Mouse (Mus musculus) lung, postnatal 10 days (tissue): ENCODE measurements around the gene Traf3.

ENCODE experiments used
- DNase-seq: peaks from one replicate; pipeline ENCODE4 v3.0.0; 2021

Traf3 gene

DNA sequence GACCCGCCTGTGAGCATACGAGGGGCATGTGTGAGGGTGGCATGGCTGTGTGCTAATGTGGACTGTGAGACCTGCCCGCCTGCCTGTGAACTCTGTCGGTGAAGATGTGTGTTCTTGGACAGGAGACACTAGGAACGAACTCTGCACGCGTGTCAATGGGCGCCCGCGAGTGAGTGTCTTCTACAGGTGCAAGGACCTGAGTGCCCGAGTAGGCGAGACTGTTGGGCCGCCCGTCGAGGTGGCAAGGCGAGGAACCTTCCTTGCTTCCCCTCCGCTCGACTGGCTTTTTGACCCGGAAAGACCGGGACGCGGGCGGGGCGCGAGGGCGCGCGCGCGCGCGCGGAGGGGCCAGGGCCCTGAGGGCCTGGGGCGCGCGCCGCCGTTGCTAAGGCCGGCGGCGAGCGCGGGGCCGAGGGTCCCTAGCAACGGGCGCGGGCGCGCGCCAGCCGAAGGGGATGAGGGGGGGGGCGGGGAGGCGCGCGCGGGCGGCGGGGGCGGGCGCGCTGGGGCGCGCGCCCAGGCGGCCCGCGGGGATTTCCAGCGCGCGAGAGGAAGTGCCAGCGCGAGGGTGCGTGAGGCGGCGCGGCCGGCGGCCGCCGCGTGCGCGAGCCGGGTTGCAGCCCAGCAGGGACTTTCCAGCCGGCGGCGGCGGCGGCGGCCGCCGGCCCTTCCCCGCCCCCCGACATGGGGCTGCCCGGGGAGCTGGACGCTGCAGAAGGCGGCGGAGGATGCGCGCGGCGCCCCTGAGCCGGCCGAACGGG is at the start of gene Traf3:
Gene Traf3, plus strand, starts transcription at position 540 of the 761 bp plus-strand sequence.
- DNase-seq, result peak; percentile 85

DNA sequence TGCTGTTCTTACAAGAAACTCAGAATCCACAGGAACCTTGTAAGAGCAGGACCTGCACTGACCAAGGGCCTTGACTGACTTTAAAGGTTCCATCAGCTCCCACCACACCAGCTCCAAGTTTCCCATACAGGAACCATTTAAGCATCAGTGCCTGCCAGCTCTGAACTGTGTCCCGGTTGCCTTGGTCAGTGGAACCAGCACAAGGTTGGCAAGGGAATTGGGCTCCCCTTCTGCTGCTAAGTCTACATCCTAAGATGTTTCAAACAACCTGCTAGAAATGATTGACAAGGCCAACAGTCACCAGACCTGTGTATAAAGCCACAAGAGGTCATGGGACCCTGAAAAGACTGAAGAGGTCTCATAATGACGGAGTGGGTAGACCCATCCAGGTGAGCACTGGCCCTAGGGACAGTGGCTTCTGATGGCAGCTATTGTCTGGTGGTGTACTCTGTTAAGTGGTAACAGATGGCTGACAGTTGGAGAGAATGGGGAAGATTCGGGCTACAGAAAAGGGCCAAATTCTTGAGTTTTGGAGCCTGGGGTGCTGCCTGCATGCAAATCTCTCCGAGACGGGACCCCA is 46.6 kb upstream of the Traf3 start:
- no peak for DNase-seq

DNA sequence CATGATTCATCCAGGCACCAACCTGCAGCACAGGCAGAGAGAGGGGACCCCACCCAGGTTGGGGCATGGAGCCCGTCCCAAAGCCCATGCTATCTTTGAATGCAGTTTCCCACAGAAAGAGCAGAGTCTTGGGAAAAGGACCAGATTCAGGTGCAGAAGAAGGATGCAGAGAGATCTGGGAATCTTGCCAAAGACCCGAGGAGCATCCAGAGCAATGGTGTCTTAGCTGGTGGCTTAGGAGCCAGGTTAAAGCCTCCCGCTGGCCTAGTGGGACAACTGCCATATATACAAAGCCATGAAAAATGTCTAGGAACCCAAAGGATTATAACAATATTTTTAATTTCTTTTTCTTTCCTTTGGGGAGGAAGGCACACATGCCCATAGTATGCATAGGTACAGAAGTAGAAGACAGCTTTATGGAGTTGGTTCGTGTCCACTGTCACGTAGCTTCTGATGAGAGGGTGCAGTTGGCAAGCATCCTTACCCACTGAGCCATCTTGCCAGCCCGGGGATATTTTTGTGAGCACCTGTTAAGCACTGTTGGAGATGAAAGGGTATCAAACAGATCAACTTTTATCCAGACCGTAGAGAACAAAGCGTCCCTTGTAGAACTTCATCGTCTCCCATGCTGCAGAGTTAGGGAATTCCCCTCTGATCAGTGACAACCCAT is 45.1 kb upstream of the Traf3 start:
- no peak for DNase-seq

DNA sequence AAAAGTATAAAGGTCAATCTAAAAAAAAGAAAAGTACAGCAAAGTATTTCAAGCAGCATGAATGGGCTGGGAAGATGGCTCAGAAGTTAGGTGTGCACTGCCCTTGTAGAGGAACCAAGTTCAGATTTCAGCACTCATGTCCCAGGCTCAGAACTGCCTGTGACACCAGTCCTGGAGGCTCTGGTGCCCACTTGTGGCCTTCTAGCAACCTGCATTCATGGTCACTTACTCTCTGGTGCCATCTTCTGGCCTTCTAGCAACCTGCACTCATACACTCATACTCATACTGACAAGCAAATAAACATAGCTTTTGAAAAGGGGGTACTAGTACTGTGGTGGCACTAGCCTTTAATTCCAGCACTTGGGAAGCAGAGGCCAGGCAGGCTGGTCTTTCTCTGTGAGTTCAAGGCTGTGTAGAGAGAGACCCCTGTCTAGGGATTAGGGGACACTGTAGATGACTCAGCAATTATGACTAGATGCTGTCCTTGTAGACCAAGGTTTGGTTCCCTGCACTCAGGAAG is 43.8 kb upstream of the Traf3 start:
- peak; percentile 16 for DNase-seq

DNA sequence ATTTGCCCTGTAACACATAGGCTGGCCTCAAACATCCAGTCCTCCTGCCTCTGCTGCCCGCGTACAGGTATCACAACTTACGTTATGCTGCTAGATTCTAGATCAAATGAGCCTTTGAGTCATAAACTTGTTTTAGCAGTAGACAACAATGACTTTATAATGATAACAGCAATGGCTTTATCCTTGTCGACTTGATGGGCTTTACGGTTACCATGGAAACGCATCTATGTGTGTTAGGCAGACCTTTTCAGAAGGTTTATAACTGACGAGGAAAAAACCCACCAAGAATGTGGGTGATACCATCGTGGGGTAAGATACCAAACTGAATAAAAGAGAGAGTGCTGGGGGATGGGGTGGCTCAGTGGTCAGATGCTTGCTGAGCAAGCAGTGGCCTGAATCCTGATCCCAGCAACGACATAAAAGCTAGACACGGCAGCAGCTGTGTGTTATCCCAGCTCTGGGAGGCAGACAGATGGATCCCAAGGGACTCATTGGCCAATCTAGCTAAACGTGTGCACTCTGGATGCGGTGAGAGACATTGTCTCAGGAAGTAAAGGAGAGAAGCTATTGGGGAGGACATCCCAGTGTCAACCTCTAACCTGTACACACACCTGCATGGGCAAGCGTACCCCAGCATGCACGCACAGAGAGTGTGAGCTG is 41.4 kb upstream of the Traf3 start:
- no peak for DNase-seq

DNA sequence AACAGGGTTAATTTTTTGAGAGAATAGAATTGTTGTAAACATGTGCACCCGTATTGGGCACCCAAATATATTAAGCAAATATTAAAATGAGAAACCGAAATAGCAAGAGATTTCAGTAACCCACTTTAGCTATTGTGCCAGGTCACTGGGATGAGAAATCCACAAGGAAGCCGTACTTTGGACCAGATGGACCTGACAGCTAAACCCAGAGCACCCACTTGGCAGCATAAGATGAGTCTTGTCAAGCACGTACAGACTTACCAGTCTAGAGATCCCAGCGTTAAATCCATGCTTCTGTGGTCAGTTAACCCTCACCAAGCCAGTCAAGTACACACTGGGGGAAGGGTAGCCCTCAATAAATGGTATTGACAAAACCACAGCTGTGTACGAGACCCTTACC is 40.5 kb upstream of the Traf3 start:
- DNase-seq, result no peak

DNA sequence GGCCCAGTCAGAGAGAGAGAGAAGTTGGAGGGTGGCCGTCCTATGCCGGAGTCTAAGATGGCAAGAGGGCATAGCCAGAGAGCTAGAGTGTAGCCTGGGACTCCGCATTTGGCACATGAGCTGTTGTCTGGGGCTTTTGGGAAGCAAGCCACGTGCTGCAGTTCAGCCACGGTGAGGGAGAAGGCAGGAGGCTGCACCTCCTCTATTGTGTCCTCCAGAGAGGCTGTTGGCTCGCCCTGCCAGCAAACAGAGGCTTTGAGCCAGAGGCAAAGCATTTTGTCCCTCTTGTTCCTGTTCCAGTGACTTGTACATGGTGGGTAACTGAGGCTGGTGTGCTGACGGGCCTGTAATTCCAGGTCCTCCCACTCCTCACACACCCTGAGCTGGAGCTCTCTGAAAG is 32.0 kb upstream of the Traf3 start:
- DNase-seq, result peak; percentile 10

DNA sequence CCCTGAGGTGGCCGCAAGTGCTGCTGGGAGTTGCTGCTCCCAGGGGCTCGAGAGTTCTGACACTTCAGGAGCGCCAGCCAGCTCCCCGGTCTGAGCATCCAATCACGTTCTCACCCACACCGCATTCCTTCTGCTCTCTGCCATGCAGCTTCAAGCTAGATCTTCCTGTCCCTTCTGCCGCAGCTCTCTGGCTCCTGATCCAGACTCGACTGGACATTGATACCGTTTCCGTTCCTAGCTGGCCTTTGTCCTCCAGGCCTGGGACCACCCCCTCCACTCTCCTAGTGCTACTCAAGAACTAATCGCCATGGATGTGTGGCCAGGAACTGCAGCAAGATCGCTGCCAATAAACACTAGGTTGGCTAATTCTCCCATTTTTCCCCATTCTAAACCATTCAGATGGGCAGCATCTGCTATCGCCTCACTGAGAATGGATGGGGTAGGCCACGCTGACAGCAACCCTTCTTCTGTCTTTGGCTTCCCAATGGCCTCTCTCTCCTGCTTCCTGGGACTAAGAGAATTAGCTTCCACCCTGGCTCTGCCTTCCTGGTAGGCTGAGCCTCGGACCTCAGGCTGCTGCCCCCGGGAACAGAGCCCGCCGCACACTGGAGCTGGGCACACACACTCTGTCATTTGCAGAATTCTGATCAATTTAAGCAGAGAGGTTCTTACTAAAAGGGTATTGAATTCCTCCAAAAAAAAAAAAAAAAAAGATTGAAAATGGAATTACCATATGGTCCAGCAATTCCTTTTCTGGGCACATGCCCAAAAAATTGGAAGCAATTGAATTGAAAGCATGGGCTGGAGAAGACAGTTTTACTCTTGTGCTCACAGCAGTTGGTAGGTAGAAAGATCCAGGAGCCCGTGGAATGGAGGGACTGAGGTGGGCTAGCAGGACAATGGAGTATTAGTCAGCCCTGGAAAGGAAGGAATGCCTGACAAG is 31.1 kb upstream of the Traf3 start:
- peak; percentile 65 for DNase-seq

DNA sequence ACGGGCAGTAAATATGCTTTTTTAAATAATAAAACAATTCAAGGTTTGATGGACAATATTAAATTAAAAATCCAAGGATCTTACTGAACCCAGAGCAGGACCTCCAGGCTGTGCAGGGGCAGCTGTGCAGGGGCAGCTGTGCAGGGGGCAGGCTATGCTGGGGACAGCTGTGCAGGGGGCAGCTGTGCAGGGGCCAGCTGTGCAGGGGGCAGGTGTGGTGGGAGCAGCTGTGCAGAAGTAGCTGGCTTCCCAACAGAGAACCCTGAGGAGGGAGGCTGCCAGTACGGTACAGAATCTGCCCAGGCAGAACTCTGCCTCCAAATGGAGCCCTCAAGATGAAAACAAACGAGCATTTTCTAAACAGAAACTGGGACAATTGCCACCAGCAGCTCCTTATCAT is 30.2 kb upstream of the Traf3 start:
- DNase-seq, result no peak

DNA sequence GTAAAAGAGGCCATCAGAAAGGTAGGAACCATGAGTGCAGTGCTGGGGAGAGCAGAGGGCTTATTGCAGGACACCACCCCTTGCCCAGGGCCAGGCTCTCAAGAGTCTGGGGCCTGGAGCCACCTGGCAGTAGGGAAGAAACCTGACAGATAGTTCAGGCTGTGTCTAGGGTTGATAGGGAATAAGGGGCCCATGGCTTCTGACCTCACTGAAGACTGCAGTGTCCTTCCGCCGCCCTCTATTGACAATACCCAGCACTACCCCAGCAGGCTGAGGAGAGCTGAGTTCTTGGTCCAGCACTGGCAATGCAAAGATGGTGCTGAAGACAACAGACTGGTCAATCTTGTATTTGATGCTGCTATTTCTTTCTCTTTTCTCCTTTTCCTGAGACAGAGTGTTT is 29.1 kb upstream of the Traf3 start:
- no peak for DNase-seq

DNA sequence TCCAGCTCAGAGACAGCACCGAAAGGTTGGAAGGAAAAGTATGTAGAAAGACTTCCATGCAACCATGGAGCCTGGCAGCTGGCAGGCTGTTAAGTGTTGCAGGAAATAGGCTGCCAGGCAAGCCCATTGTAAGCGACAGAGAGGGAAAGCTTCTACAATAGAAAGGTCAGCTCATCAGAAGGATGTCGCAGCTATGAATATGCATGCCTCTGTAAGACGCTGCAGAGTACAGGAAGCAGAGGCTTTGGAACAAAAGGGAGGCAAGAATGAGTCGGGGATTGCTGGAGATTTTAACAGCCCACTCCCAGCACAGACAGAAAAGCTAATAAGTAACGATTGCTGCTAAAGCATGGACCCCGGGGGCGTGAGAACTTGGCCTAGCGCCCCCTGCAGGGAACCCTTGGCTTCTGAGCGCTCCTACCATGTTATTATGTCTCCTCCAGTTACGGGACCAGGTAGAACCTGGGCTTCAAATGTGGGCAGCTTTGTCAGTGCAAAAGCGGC is 23.1 kb upstream of the Traf3 start:
- peak; percentile 43 for DNase-seq

DNA sequence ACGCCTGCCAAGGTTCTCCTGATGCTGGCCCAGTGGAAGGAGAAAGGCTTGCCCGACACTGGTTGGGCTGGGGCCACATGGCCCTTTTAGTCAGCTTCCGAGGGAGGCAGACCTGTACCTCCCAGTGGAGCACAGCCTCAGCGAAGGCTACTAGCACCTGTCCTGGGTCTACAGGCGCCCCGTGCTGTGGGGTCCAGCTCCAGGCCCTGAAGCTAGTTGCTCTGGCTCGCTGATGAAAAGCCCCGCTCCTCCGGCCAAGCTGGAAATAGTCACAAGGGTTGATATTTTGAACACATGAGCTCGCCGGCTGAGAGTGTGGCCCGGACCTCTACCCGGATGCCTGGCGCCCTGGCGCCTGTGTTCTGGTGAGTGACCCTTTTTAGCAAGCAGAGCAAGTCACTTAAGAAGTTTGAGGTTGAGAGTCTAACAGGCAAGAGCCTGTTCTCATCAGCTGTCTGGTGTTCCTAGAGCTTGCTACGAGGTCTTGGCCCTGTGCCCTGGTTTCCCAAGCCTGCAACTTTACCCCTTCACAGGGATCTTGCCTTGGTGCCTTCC is 22.6 kb upstream of the Traf3 start:
- DNase-seq, result peak; percentile 60

DNA sequence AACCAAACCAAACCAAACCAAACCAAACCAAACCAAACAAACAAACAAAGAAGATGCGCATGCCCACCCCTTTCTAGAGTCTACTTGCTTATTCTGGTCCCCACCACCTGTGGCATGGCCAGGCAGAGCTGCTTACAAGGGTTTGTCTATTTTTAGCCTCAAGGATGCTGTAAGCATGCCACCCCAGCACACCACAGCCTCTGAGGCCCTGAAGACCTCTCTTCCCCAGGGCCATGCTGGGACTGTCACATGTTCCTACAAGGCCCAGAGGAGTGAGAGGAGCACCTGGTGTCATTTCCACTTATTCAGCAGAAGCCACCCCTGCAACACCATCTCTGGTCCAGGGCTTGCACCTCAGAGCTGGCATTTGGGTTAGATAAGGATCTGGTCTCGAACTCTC is 21.6 kb upstream of the Traf3 start:
- no peak for DNase-seq

DNA sequence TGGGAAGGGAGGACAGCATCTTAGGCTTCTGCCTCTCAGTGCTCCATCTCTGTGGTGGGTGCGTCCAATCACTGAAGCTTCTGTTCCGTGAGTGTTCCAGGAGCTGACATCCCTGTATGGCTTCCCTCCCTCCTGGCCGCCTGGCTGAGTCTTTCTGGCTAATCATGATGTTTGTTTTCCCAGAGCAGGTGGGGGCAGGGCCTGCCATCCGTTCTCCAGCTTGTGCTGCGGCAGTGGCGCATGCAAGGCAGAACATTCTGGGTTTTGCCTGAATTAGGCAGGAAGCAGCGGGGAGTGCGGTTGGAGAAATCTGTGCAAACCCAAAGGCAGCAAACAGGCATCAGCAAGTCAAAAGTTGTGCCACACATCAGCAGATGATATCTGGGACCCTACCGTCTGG is 20.9 kb upstream of the Traf3 start:
- DNase-seq, result no peak

DNA sequence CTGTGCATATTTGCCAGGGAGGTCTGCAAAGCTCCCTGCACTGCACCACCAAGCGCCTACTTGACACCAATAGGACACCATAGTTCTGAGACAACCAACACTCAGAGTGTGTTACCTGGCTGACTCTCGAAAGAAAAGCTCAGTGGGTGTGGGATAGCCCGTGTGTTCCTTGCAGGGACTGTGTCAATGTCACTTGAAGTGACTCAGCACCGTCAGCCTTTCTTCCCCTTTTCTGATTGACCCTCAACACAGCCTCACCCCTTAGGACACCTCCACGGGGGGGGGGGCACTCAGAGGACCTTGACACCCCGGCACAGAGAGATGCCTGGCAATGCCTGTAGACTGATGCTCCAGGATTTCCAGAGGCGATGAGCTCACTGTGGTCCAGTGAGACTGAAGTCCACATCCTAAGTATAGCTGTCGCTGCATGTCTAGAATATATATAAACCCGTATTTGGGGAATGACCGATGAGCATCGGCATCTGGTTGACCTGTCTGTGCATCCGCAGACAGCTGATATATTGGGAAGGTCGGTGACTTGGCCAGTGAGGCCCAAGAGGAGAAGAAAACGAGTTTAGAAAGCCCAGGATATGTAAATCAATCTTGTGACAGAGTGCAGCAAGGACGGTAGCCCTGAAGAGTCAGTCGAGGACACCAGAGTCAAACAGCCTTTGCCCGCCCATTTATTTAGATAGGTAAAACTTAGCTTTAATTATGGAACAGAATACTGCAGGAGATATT is 16.5 kb upstream of the Traf3 start:
- no peak for DNase-seq

DNA sequence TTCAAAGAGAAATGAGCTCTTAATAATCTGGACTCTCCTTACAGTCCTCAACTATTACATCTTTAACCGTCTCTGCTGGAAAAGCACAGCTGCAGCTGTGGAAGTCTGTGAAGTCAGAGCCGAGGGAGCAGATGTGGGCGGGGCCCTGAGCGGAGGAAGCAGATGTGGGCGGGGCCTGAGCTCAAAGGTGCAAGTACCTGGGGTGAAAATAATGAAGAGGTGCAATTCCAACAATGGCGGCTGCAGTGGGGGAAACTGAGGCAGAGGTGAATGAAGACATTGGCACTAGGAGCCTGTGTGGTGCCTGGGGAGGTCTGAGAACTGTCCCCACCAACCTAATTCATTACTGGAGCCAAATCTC is 16.0 kb upstream of the Traf3 start:
- DNase-seq, result peak; percentile 52

DNA sequence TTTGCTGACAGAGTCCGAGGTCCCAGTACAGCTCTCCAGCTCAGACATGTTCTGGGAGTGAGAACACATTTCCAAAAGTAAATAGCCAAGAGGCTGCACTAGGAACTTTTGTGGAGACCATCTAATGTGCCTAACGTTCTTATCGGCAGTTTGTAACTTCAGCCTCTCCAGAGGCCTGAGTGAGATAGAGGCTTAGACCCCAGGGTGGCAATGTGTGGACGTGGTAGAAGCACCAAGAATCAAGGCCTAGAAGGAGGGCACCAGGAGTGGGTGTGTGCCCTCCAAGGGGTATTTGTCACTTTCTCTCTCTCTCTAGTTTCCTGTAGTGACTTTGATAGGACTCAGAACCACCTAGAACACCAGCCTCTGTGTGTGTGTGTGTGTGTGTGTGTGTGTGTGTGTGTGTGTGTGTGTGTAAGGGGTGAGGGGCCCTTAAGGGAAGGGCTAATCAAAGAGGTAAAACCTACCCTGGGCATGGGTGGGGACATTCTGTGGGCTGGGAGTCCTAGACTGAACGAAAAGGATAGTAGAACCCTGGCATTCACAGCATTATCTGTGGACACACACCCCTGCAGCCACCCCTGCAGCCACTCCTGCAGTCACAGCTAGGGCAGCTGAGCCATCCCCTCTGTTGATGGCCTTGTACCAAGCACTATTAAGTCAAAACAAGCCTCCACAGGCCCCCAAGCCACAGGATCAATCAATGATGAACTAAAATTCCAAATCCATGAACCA is 14.6 kb upstream of the Traf3 start:
- no peak for DNase-seq

DNA sequence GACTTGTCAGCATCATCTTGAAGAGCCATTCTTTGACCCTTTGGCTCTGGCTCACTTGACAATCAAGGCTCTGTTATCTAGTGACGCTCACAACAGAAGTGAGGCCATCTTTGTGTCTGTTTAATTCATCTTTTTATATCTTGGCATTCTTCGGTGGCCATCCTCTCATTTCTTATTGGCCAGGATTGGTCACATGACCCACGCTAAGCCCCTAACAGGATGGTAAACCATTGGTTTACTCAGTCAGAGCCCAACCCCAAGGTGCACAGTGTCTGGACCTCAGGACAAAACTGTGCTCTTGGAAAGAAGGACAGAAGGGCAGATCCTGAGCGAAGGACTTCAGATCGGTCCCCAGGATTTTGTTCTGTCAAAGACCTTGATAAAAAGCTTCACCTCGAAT is 13.6 kb upstream of the Traf3 start:
- DNase-seq, result no peak

DNA sequence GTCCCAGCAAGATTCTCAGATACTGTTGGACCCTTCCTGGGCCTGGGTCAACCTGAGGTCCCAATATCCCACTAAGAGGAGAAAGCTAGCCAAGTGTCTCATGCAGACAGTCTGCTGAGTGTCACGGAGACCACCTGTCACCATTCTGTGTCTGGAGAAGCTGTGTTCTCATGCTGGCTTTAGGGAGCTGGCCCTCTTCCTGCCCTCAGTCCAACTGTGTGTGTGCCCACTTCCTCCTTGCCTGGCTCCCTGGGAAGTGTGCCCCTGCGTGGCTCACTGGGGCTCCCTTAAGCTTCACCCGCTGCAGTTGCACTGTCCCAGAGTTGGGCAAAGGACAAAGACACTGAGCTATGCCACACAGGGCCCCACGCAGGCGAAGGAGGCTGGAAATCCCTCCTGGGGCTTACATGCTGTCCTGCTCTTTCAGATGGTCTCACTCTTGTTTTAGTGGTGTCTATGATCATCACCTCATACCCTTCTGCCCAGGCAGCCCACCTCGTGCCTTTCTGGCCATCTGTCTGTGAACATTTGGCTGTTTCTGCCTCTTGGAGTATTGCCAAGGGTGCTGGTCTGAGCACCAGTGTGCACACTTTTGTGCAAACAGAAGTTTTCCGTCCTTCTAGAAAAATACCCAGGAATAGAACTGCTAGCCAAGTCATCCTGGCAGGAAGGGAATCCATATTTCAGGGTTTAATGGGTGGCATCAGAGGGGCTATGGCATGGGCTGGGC is 13.0 kb upstream of the Traf3 start:
- DNase-seq, result no peak

DNA sequence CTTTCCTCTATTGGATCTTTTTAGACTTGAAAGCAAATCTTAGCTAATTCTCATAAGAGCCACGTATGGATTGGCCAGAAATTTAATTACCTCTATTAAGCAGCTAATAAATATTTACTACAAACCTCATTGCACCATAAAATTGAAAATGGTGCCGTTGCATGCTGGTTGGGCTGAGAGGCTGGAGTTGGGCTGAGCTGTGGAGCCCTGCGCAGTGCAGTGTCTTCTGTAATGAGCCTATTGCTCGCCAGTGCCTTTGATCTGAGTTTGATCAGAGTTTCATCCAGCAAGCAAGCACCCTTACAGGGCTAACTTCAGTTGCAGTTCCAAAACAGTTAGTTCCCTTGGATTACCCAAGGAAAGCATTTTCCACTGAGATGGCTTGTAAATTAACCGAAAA is 12.2 kb upstream of the Traf3 start:
- no peak for DNase-seq
